Comparison of ENCODE assay signal across 13 mouse cellular contexts in the genomic region with DNA sequence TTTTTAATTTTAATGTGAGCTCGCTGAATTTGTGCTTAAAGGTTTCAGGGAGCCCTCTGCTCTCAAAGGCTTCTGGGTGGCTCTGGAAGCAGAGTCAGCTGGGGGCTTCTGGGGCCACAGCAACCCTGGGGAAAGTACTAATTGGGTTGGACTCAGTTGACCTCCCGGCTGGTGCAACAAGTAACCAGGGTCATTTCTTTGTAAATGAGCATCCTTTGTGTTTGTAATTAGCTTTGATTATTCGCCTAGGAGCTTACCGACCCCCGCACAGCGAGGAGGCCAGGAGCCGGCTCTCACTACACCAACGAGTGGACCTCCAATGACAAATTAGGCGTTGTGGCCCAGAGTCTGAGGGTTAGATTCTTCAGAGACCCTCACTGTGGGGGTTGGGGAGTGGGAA. TPM values are rescaled to one million over a fixed set of nuclear protein-coding genes. Genes with fewer than 3 reads are reported as not detected.
A peak's percentile ranks its signal among the peaks of the same experiment; 100 is the strongest.
DNase-seq lines count a peak whose midpoint lies in the region; ATAC-seq and TF ChIP-seq lines count a peak whose summit lies in the region.
"Had no signal": no experiment of that assay in that cellular context is flagged by ENCODE, and none has a peak within 500 bp of the region (broad histone marks: within the 10 kb centered on the region; RNA-seq: fewer than 3 reads in every experiment).

No protein-coding gene starts in this region.

- ATAC-seq in heart, embryonic 12.5 days (ENCODE audit: insufficient number of reproducible peaks, low FRiP score): no peak
- no peak for ATAC-seq in forebrain, postnatal 0 days
- 0 out of 2 replicates have a peak, but pooled peaks have one; percentile 47 for ATAC-seq in midbrain, embryonic 12.5 days (ENCODE audit: low FRiP score, low read depth)

- H3K4me2 ChIP-seq in heart, embryonic 12.5 days: peak overlapping the region; percentile 62
- H3K4me2 ChIP-seq in forebrain, postnatal 0 days (ENCODE audit: low read depth): peak overlapping the region; percentile 67
- peak overlapping the region; percentile 55 for H3K4me2 ChIP-seq in midbrain, embryonic 12.5 days (replicated peaks)

- H3K4me3 ChIP-seq in heart, embryonic 12.5 days: peak overlapping the region; percentile 33; the same call in 1 of the 2 replicates
- H3K4me3 ChIP-seq in forebrain, postnatal 0 days (ENCODE audit: low read depth, low read length): peak overlapping the region; percentile 42
- H3K4me3 ChIP-seq in midbrain, embryonic 12.5 days: peak overlapping the region; percentile 36
- H3K4me3 ChIP-seq: erythroblast, embryonic 14.5 days had no signal

- no peaks in the 10 kb centered on the region for H3K9me3 ChIP-seq in heart, embryonic 12.5 days (replicated peaks)
- no peaks in the 10 kb centered on the region for H3K9me3 ChIP-seq in forebrain, postnatal 0 days (ENCODE audit: low read length)
- no peaks in the 10 kb centered on the region for H3K9me3 ChIP-seq in midbrain, embryonic 12.5 days

- no peak for TF ChIP-seq CTCF in forebrain, postnatal 0 days (IDR thresholded peaks at IDR 0.05; ENCODE audit: low read depth)

- no peak overlapping the region for H3K27ac ChIP-seq in heart, embryonic 12.5 days (ENCODE audit: poor library complexity, severe bottlenecking)
- no peak overlapping the region for H3K27ac ChIP-seq in forebrain, postnatal 0 days (ENCODE audit: low read depth, low read length)
- H3K27ac ChIP-seq in midbrain, embryonic 12.5 days (replicated peaks): 0 out of 2 replicates have a peak overlapping the region, but pooled peaks have one; percentile 20

- DNase-seq in heart, adult 8-10 months (ENCODE audit: low spot score): no peak
- peak; percentile 73 for DNase-seq in ES-CJ7 (ENCODE audit: low read depth, low spot score)
- no peak for DNase-seq in forebrain, postnatal 0 days
- DNase-seq in layer of hippocampus, adult 11-12 months (ENCODE audit: low spot score): no peak
- no peak for DNase-seq in gastrocnemius, postnatal 25 days
- DNase-seq in natural killer cell, adult 2 months (ENCODE audit: low spot score in 2 of 2): no peak
- DNase-seq: adrenal gland, postnatal 25 days; thymus, adult 18-20 months had no signal

- WGBS in heart, embryonic 12.5 days: 6% methylated on average over 9 of the region's 9 CpGs
- WGBS in forebrain, postnatal 0 days: 2% methylated on average over 9 of the region's 9 CpGs
- 2% methylated on average over 9 of the region's 9 CpGs for WGBS in midbrain, embryonic 12.5 days

- no peak overlapping the region for H3K9ac ChIP-seq in heart, embryonic 12.5 days
- no peak overlapping the region for H3K9ac ChIP-seq in forebrain, postnatal 0 days
- no peak overlapping the region for H3K9ac ChIP-seq in midbrain, embryonic 12.5 days (replicated peaks)

- no peaks in the 10 kb centered on the region for H3K4me1 ChIP-seq in heart, embryonic 12.5 days (replicated peaks)
- no peaks in the 10 kb centered on the region for H3K4me1 ChIP-seq in forebrain, postnatal 0 days (ENCODE audit: insufficient read depth)
- peaks cover 7% of the 10 kb centered on the region; the same call in 1 of the 2 replicates for H3K4me1 ChIP-seq in midbrain, embryonic 12.5 days

- H3K36me3 ChIP-seq in heart, embryonic 12.5 days: no peaks in the 10 kb centered on the region
- H3K36me3 ChIP-seq in forebrain, postnatal 0 days (ENCODE audit: insufficient read depth): no peaks in the 10 kb centered on the region
- no peaks in the 10 kb centered on the region for H3K36me3 ChIP-seq in midbrain, embryonic 12.5 days

- peaks cover 22% of the 10 kb centered on the region for H3K27me3 ChIP-seq in heart, embryonic 12.5 days (replicated peaks)
- H3K27me3 ChIP-seq in forebrain, postnatal 0 days (ENCODE audit: insufficient read depth, low read length): peaks cover 42% of the 10 kb centered on the region
- H3K27me3 ChIP-seq in midbrain, embryonic 12.5 days: peaks cover 48% of the 10 kb centered on the region

RNA-seq across cellular contexts. Expression of a gene that starts 14.7 kb away (rescaled TPM):
- not detected in 2 replicates for polyA plus RNA-seq in heart, embryonic 12.5 days (2016; fragmentation: Nextera tagmentation; extraction: Ambion mirVana)
- total RNA-seq in heart, adult 8-10 months (2022): not detected
- total RNA-seq in forebrain, postnatal 0 days (2014; rRNA removed): 1.2 and 1.3 TPM in 2 replicates
- polyA plus RNA-seq in forebrain, postnatal 0 days (2015; fragmentation: Nextera tagmentation; extraction: Ambion mirVana): 0.40 and 1.0 TPM in 2 replicates
- polyA plus RNA-seq in midbrain, embryonic 12.5 days (2016; fragmentation: Nextera tagmentation; extraction: Ambion mirVana): 1.2 and 3.5 TPM in 2 replicates
- not detected for total RNA-seq in gastrocnemius, postnatal 25 days (2021)
- total RNA-seq: adrenal gland, postnatal 25 days; layer of hippocampus, postnatal 10 days had no signal
- polyA plus RNA-seq: C2C12; erythroblast, embryonic 14.5 days had no signal

RNA-seq across cellular contexts. Expression of a gene that starts 58.4 kb away (rescaled TPM):
- 2,193 and 2,206 TPM in 2 replicates for polyA plus RNA-seq in heart, embryonic 12.5 days (2016; fragmentation: Nextera tagmentation; extraction: Ambion mirVana)
- 1,000 to 10,000 TPM; 1,176 to 1,889 (median 1,438) TPM for total RNA-seq in heart, adult 8-10 months (2022)
- total RNA-seq in forebrain, postnatal 0 days (2014; rRNA removed): 3,364 and 4,241 TPM in 2 replicates
- polyA plus RNA-seq in forebrain, postnatal 0 days (2015; fragmentation: Nextera tagmentation; extraction: Ambion mirVana): 2,287 and 2,372 TPM in 2 replicates
- 2,718 and 2,773 TPM in 2 replicates for polyA plus RNA-seq in midbrain, embryonic 12.5 days (2016; fragmentation: Nextera tagmentation; extraction: Ambion mirVana)
- 1,000 to 10,000 TPM; 1,183 to 1,197 TPM for total RNA-seq in gastrocnemius, postnatal 25 days (2021)
